Mouse (Mus musculus): ENCODE data around the gene Olfr884.

Gene Olfr884

GRCm38 (mm10) chr9:38046255-38046654 is at the start of gene Olfr884:
Gene Olfr884, plus strand, starts transcription at chr9:38046555.
- in situ Hi-C loops (cut with MboI; ENCODE audit: unreplicated experiment in 2 of 2), result no loop called here

- in situ Hi-C loops (cut with MboI; ENCODE audit: unreplicated experiment in 2 of 2), result no loop called here
Measured at GRCm38 (mm10) chr9:37998581-37999204, 47.7 kb upstream of the Olfr884 start.

GRCm38 (mm10) chr9:38000021-38000420 is 46.3 kb upstream of the Olfr884 start:
- in situ Hi-C loops (cut with MboI; ENCODE audit: unreplicated experiment in 2 of 2), result no loop called here

- in situ Hi-C loops (cut with MboI; ENCODE audit: unreplicated experiment in 2 of 2), result no loop called here
Measured at GRCm38 (mm10) chr9:38025508-38025907, 20.8 kb upstream of the Olfr884 start, which contains the start of gene Olfr883. Gene Olfr883, plus strand, starts transcription at chr9:38025808.

GRCm38 (mm10) chr9:38061022-38061421 is 14.7 kb downstream of the Olfr884 start, which contains the start of gene Olfr885:
Gene Olfr885, plus strand, starts transcription at chr9:38061322.
- in situ Hi-C loops (cut with MboI; ENCODE audit: unreplicated experiment in 2 of 2), result no loop called here

- in situ Hi-C loops (cut with MboI; ENCODE audit: unreplicated experiment in 2 of 2), result no loop called here
Measured at GRCm38 (mm10) chr9:38083772-38084171, 37.4 kb downstream of the Olfr884 start, which contains the start of gene Olfr887. Gene Olfr887, plus strand, starts transcription at chr9:38084072.

Data from v-Abl transformed pro-B cells (cell line).